Mouse (Mus musculus) thymus, adult 2 months (tissue): ENCODE results near the gene Ctrc.

ENCODE experiments used
- CTCF ChIP-seq: fragments of 200-500 bp; IDR thresholded peaks from 2 replicates; pipeline ENCODE4 v1.5.1; 2012; ENCODE audit warnings: mild to moderate bottlenecking, control low read depth, low read length, moderate library complexity, borderline replicate concordance; ENCODE audit not compliant: control insufficient read depth, poor library complexity, insufficient read depth; ENCODE audit errors: extremely low read depth
- POLR2A ChIP-seq: fragments of 200-500 bp; IDR thresholded peaks from 2 replicates; pipeline ENCODE4 v1.6.1; 2012; ENCODE audit warnings: mild to moderate bottlenecking, low read length, control low read depth, moderate library complexity; ENCODE audit not compliant: control insufficient read depth, poor library complexity, insufficient read depth; ENCODE audit errors: extremely low read depth

DNA sequence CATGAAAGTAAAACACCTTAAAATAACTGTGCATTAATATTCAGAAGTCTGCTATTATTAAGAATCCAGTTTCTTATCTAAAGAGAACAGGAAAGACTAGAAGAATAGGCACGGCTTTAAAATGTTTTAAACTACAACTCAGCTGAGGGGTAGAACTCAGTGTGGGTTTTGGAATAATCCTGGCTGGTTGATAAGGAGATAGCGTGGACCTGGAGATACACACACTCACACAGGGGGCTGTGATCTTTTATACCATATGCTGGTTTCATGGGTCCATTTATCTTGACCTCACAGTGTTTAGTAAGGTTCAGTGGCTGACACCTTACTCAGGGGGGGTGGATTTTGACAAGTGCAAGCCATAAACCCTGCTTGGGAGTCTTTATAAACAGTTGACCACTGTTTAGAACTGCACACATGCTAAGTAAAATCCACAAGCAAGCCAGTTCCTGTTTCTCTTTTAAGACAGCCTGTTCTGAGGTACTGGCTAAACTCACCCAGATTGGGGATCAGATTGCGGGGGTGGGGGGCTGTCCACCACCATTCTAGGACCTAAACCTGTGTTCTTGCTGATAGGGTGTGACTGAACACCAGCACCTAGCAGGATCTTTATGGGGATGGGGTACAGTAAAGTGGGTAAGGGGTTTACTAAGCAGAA, 56.5 kb downstream of the Ctrc start:
- no peak for TF ChIP-seq POLR2A
- no peak for TF ChIP-seq CTCF
